Mouse (Mus musculus) olfactory bulb, adult 2 months (tissue): ENCODE results near the gene Kirrel.

Experiments used
- CTCF ChIP-seq: fragments of 200-500 bp; IDR thresholded peaks from 2 replicates; pipeline ENCODE4 v1.5.1; 2012; ENCODE audit warnings: low read depth, mild to moderate bottlenecking, low read length, moderate library complexity; ENCODE audit not compliant: insufficient read depth
- POLR2A ChIP-seq: fragments of 200-500 bp; IDR thresholded peaks from 2 replicates; pipeline ENCODE4 v1.6.1; 2012; ENCODE audit warnings: mild to moderate bottlenecking, low read depth, low read length, moderate library complexity; ENCODE audit not compliant: insufficient read depth

GRCm38 (mm10) chr3:87136782-87137181 is 37.8 kb downstream of the Kirrel start:
- TF ChIP-seq POLR2A = no peak
- no peak for TF ChIP-seq CTCF
